Mouse (Mus musculus): ENCODE measurements at regions not wholly inside any gene's neighbourhood (a gene's known extent, or its start where the extent isn't known, plus 50 kb on each side); places are given as distances from the start of the nearest gene placed in this dataset.
"Not testable (repeated sequence)": the region's sequence is repeated elsewhere in the genome, so short reads cannot be mapped to it uniquely, and the experiment has no call there.

DNA sequence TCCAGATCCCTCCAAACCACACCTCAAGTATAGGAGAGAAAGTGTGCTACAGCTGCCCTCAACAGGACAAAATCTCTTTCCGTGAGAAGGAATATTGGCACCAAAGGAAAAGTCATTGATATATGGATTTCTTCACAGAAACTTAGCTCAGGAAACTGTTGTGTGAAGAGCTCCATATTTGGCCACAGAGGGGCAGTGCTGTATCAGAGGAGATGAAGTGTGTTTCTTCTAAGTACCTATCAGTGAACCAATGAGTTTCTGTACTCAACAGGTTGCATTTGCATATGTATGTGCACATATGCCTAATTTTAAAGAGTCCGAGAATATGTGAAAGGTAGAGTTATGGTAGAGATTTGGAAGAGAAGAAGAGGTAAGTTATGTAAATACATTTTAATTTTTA lies 580.4 kb upstream of the Olfr1507 start:
- 86% methylated on average over 2 of the region's 2 CpGs for WGBS
- H3K4me3 ChIP-seq (ENCODE audit: insufficient read depth, low read depth, low read length); H3K4me1 ChIP-seq (ENCODE audit: control insufficient read depth, insufficient read depth, low read length); H3K27ac ChIP-seq (ENCODE audit: insufficient read depth, low read depth, low read length): not testable (repeated sequence)

DNA sequence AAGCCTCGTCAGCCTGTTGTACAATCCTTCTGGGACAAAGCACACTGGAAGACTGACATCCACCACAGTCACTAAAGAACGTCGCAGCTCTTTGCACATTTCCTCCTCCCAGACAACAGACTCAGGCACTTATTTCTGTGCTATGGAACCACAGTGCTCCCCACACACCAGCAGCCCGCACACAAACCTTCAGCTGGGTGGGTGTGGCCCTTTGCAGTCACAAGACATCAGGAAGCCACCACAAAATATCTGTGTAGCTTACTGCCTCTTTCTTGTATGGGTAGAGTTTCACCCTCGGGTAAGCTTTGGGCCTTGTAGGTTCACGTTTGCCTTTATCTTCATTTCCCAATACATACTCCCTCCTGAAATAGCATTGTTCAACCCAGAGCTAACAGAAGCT lies 577.6 kb upstream of the Olfr1507 start:
- not testable (repeated sequence) for H3K4me3 ChIP-seq (ENCODE audit: insufficient read depth, low read depth, low read length); H3K27ac ChIP-seq (ENCODE audit: insufficient read depth, low read depth, low read length); H3K4me1 ChIP-seq (ENCODE audit: control insufficient read depth, insufficient read depth, low read length)
- WGBS = 69% methylated on average over 6 of the region's 6 CpGs

- H3K4me1 ChIP-seq (ENCODE audit: control insufficient read depth, insufficient read depth, low read length); H3K27ac ChIP-seq (ENCODE audit: insufficient read depth, low read depth, low read length); H3K4me3 ChIP-seq (ENCODE audit: insufficient read depth, low read depth, low read length): not testable (repeated sequence)
- WGBS = no CpG with 5 or more reads among the region's 1 CpGs
Observed at GRCm38 (mm10) chr14:53072502-53072901, 577.0 kb upstream of the Olfr1507 start.

GRCm38 (mm10) chr14:53054439-53054838 lies 558.9 kb upstream of the Olfr1507 start:
- WGBS = 73% methylated on average over 2 of the region's 3 CpGs
- not testable (repeated sequence) for H3K27ac ChIP-seq (ENCODE audit: insufficient read depth, low read depth, low read length); H3K4me3 ChIP-seq (ENCODE audit: insufficient read depth, low read depth, low read length); H3K4me1 ChIP-seq (ENCODE audit: control insufficient read depth, insufficient read depth, low read length)

DNA sequence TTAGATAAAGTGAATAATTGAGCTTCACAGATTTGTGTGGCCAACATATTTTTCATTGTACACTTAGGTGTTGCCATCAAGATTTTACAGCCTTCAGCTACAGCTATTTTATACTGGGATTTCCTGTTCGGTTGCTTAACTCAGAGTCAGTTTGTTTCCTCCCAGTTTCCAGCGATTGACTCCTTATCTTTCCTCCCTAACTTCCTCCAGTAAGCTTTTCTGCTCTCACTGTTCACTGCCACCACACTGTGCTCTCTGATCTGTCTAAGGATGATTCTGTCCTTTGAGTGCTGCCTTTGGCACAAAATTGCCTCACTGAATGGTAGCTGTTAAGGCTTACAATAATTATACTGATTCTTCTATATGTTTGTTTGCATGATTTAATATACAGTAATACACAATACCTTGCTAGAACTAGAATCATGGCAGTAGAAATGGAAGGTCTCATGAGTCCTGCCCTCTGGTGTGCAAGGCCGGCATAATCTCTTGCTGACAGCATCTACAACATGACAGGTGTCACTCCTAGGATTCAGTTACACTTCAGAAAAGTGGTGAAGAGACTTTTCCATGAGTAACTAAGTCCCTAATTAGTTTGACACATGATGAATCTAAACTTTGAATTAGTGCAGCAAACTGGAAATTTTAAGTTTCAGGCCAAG lies 558.0 kb upstream of the Olfr1507 start:
- H3K4me1 ChIP-seq (ENCODE audit: control insufficient read depth, insufficient read depth, low read length); H3K4me3 ChIP-seq (ENCODE audit: insufficient read depth, low read depth, low read length); H3K27ac ChIP-seq (ENCODE audit: insufficient read depth, low read depth, low read length): not testable (repeated sequence)
- 70% methylated on average over 2 of the region's 3 CpGs for whole genome bisulfite sequencing

DNA sequence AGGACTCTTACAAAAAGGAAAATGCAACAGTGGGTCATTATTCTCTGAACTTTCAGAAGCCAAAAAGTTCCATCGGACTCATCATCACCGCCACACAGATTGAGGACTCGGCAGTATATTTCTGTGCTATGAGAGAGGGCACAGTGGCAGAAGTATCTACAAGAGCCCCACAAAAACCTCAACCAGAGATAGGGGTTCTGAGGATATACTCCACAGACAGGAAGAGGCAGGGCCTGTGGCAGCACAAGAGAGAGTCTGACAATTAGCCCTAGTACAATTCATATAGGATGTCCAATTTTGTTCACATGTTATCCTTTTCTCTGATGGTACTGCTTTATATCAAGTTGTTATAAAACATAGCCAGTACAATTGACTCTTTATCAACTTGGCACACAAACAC lies 552.1 kb upstream of the Olfr1507 start:
- H3K27ac ChIP-seq (ENCODE audit: insufficient read depth, low read depth, low read length); H3K4me1 ChIP-seq (ENCODE audit: control insufficient read depth, insufficient read depth, low read length); H3K4me3 ChIP-seq (ENCODE audit: insufficient read depth, low read depth, low read length): not testable (repeated sequence)
- WGBS = 83% methylated on average over 3 of the region's 3 CpGs

GRCm38 (mm10) chr14:53046975-53047374 lies 551.4 kb upstream of the Olfr1507 start:
- WGBS = 89% methylated on average over 1 of the region's 1 CpGs
- H3K4me3 ChIP-seq (ENCODE audit: insufficient read depth, low read depth, low read length); H3K4me1 ChIP-seq (ENCODE audit: control insufficient read depth, insufficient read depth, low read length); H3K27ac ChIP-seq (ENCODE audit: insufficient read depth, low read depth, low read length): not testable (repeated sequence)

- H3K4me3 ChIP-seq (ENCODE audit: insufficient read depth, low read depth, low read length); H3K4me1 ChIP-seq (ENCODE audit: control insufficient read depth, insufficient read depth, low read length); H3K27ac ChIP-seq (ENCODE audit: insufficient read depth, low read depth, low read length): not testable (repeated sequence)
- 70% methylated on average over 3 of the region's 3 CpGs for WGBS
Observed at GRCm38 (mm10) chr14:53045331-53045730, 549.8 kb upstream of the Olfr1507 start.

- not testable (repeated sequence) for H3K4me1 ChIP-seq (ENCODE audit: control insufficient read depth, insufficient read depth, low read length); H3K4me3 ChIP-seq (ENCODE audit: insufficient read depth, low read depth, low read length); H3K27ac ChIP-seq (ENCODE audit: insufficient read depth, low read depth, low read length)
- WGBS = 75% methylated on average over 4 of the region's 4 CpGs
Observed at GRCm38 (mm10) chr14:53044101-53044500, 548.6 kb upstream of the Olfr1507 start.

GRCm38 (mm10) chr14:53042016-53042415 lies 546.5 kb upstream of the Olfr1507 start:
- WGBS = 26% methylated on average over 3 of the region's 3 CpGs
- not testable (repeated sequence) for H3K4me3 ChIP-seq (ENCODE audit: insufficient read depth, low read depth, low read length); H3K4me1 ChIP-seq (ENCODE audit: control insufficient read depth, insufficient read depth, low read length); H3K27ac ChIP-seq (ENCODE audit: insufficient read depth, low read depth, low read length)

- not testable (repeated sequence) for H3K4me1 ChIP-seq (ENCODE audit: control insufficient read depth, insufficient read depth, low read length); H3K27ac ChIP-seq (ENCODE audit: insufficient read depth, low read depth, low read length); H3K4me3 ChIP-seq (ENCODE audit: insufficient read depth, low read depth, low read length)
- WGBS = 53% methylated on average over 4 of the region's 4 CpGs
Observed at GRCm38 (mm10) chr14:53039475-53039874, 543.9 kb upstream of the Olfr1507 start.

- H3K4me3 ChIP-seq (ENCODE audit: insufficient read depth, low read depth, low read length); H3K27ac ChIP-seq (ENCODE audit: insufficient read depth, low read depth, low read length); H3K4me1 ChIP-seq (ENCODE audit: control insufficient read depth, insufficient read depth, low read length): not testable (repeated sequence)
- no CpG with 5 or more reads among the region's 4 CpGs for WGBS
Observed at GRCm38 (mm10) chr14:53034940-53035339, 539.4 kb upstream of the Olfr1507 start.

DNA sequence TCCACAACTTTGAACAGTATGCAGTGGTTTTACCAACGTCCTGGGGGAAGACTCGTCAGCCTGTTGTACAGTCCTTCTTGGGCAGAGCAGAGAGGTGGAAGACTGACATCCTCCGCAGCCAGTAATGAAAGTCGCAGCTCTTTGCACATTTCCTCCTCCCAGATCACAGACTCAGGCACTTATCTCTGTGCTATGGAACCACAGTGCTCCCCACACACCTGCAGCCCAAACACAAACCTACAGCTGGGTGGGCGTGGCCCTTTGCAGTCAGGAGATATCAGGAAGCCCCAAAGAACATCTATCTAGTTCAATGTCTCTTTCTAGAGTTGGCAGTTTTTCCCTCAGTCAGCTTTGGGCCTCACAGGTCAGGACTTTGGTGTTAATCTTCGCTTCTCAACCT lies 537.7 kb upstream of the Olfr1507 start:
- not testable (repeated sequence) for H3K4me1 ChIP-seq (ENCODE audit: control insufficient read depth, insufficient read depth, low read length); H3K4me3 ChIP-seq (ENCODE audit: insufficient read depth, low read depth, low read length); H3K27ac ChIP-seq (ENCODE audit: insufficient read depth, low read depth, low read length)
- WGBS = no CpG with 5 or more reads among the region's 6 CpGs

- no CpG with 5 or more reads among the region's 1 CpGs for WGBS
- not testable (repeated sequence) for H3K4me3 ChIP-seq (ENCODE audit: insufficient read depth, low read depth, low read length); H3K27ac ChIP-seq (ENCODE audit: insufficient read depth, low read depth, low read length); H3K4me1 ChIP-seq (ENCODE audit: control insufficient read depth, insufficient read depth, low read length)
Observed at GRCm38 (mm10) chr14:53032498-53032897, 536.9 kb upstream of the Olfr1507 start.

- no CpG with 5 or more reads among the region's 4 CpGs for WGBS
- H3K4me3 ChIP-seq (ENCODE audit: insufficient read depth, low read depth, low read length); H3K4me1 ChIP-seq (ENCODE audit: control insufficient read depth, insufficient read depth, low read length); H3K27ac ChIP-seq (ENCODE audit: insufficient read depth, low read depth, low read length): not testable (repeated sequence)
Observed at GRCm38 (mm10) chr14:53030227-53030626, 534.7 kb upstream of the Olfr1507 start.

All from olfactory bulb, adult 2 months (tissue).